Mouse (Mus musculus) liver, postnatal 0 days (tissue): Measurements from ENCODE around the gene Pcdh15. TPM values are rescaled to one million over a fixed set of nuclear protein-coding genes. Genes with fewer than 3 reads are reported as not detected.

Experiments
- ATAC-seq: fragments of 200-750 bp; cut with Nextera tagmentation; 2 replicates; pipeline ENCODE4 v1.8.0; 2017; ENCODE audit warnings: mild to moderate bottlenecking, moderate library complexity
- DNase-seq: peaks from one replicate; pipeline ENCODE4 v3.0.0-alpha.2; 2016
- H3K27ac ChIP-seq: fragments of 300-500 bp; sonication (generic); 2 replicates; pipeline ENCODE4 v1.5.1; 2014; ENCODE audit warnings: antibody characterized with exemption, moderate library complexity, mild to moderate bottlenecking, low read depth
- H3K27me3 ChIP-seq: fragments of 300-500 bp; sonication (generic); 2 replicates; pipeline ENCODE4 v1.6.1; 2014; ENCODE audit warnings: low read length, control low read depth, mixed read lengths; ENCODE audit not compliant: insufficient read depth
- H3K36me3 ChIP-seq: fragments of 300-500 bp; sonication (generic); replicated peaks from 2 replicates; pipeline ENCODE4 v1.6.1; 2014; ENCODE audit warnings: mild to moderate bottlenecking, control low read depth, low read length, moderate library complexity, mixed read lengths; ENCODE audit not compliant: insufficient read depth
- H3K4me1 ChIP-seq: fragments of 300-500 bp; sonication (generic); 2 replicates; pipeline ENCODE4 v1.6.1; 2014; ENCODE audit warnings: antibody characterized with exemption, mild to moderate bottlenecking, control low read depth; ENCODE audit not compliant: insufficient read depth
- H3K4me2 ChIP-seq: fragments of 300-500 bp; sonication (generic); 2 replicates; pipeline ENCODE4 v1.6.1; 2014; ENCODE audit warnings: low read depth, mild to moderate bottlenecking, low read length, moderate library complexity, mixed read lengths
- H3K4me3 ChIP-seq: fragments of 300-500 bp; sonication (generic); 2 replicates; pipeline ENCODE4 v1.5.1; 2014; ENCODE audit warnings: low read depth, low read length
- H3K9ac ChIP-seq: fragments of 300-500 bp; sonication (generic); replicated peaks from 2 replicates; pipeline ENCODE4 v1.6.1; 2014; ENCODE audit warnings: mild to moderate bottlenecking, moderate library complexity
- H3K9me3 ChIP-seq: fragments of 300-500 bp; sonication (generic); 2 replicates; pipeline ENCODE4 v1.6.1; 2016; ENCODE audit warnings: mild to moderate bottlenecking, control low read depth, low read length, mixed read lengths
- CTCF ChIP-seq: sonication (generic); IDR thresholded peaks from 2 replicates; pipeline ENCODE4 v1.5.1; 2016; ENCODE audit warnings: antibody characterized with exemption, low read depth
- EP300 ChIP-seq: IDR thresholded peaks from 2 replicates; pipeline ENCODE4 v1.6.1; 2016; ENCODE audit warnings: antibody characterized with exemption, low read depth, mild to moderate bottlenecking
- WGBS: fragments of 180-500 bp; shearing (Covaris S2); extraction: QIAGEN DNeasy Blood & Tissue Kit; methylation state at CpG from one replicate; pipeline ENCODE4 v1.1.7; 2014; ENCODE audit not compliant: insufficient replicate concordance; 5-methylcytosine and 5-hydroxymethylcytosine counted together
- polyA plus RNA-seq: library from polyadenylated mRNA; unstranded; fragments of >200 nt; fragmentation: Nextera tagmentation; extraction: Ambion mirVana; gene quantifications from 2 replicates; pipeline ENCODE4 v1.2.1, GENCODE M21; 2015

Gene Pcdh15
- polyA plus RNA-seq, 1 experiment from 2014 or later = 0.04 TPM

DNA sequence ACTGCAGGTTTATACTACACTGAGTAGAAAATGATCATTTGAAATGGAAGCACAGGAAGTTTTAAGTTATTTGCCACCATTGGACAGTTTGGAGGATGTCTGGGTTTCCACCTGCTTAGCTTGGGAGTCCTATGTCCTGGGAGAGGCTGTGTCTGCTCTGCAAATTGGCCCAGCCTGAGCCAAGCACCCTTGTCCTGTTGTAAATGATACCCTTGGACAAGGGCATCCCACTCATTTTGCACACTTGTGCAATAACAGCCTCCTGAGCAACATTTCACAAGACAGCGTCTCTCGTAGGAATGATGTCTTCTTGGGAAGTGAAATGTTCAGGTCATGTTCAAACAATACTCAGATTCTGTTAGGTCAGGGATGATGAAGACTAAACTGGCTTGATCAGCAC lies 1456.2 kb downstream of the Pcdh15 start:
- no peak overlapping the region for H3K4me3 ChIP-seq
- no peaks in the 10 kb centered on the region for H3K4me1 ChIP-seq
- no peak overlapping the region for H3K4me2 ChIP-seq
- DNase-seq (no peak), ATAC-seq (no peak)
- no peaks in the 10 kb centered on the region for H3K9me3 ChIP-seq
- H3K9ac ChIP-seq = no peak overlapping the region
- H3K36me3 ChIP-seq = no peaks in the 10 kb centered on the region
- 69% methylated on average over 2 of the region's 2 CpGs for WGBS
- no peak overlapping the region for H3K27ac ChIP-seq
- TF ChIP-seq CTCF (no peak), EP300 (no peak)
- no peaks in the 10 kb centered on the region for H3K27me3 ChIP-seq

DNA sequence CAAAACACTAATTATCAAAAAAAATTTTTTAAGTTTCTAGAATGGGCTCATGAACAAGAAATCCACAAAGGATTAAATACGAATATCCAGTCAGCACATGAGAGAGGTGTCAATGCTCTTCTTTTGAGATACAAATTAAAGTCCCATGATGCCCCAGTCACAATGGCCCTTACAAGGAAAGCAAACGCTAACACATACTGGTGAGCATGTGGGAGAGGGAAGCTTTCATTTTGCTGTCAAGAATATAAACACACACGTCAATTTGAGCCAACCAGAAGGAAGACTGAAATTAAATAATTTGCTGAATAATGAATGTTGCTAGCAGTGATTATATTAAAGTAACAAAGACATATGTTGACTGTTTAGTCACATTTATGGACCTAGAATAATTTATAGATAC lies 1470.5 kb downstream of the Pcdh15 start:
- no peaks in the 10 kb centered on the region for H3K36me3 ChIP-seq
- H3K27ac ChIP-seq = no peak overlapping the region
- TF ChIP-seq CTCF (no peak), EP300 (no peak)
- DNase-seq (no peak), ATAC-seq (no peak)
- no peak overlapping the region for H3K4me2 ChIP-seq
- no peak overlapping the region for H3K4me3 ChIP-seq
- WGBS = 66% methylated on average over 3 of the region's 3 CpGs
- no peaks in the 10 kb centered on the region for H3K27me3 ChIP-seq
- no peaks in the 10 kb centered on the region for H3K4me1 ChIP-seq
- no peak overlapping the region for H3K9ac ChIP-seq
- H3K9me3 ChIP-seq = no peaks in the 10 kb centered on the region

DNA sequence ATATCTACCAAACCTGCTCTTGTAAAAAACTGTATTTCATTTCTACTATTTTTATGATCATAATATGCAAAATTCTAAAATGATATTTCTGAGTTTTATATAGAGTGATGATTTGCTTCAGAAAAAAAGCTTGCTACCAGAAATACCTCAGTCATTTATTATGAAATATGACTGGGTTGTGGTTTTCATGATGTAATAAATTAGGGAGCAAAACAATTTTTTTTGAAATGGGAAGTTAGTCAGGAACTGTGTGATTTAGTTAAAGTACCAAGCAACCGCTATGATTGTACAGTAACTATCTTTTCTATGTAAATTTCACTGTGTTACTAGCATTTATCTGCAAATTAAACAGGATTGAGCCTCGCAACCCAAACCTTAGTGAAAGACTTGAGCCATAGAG lies 1480.8 kb downstream of the Pcdh15 start:
- Histone ChIP-seq H3K36me3 (no peaks in the 10 kb centered on the region), H3K27ac (no peak overlapping the region), H3K4me2 (no peak overlapping the region), H3K9ac (no peak overlapping the region), H3K27me3 (no peaks in the 10 kb centered on the region), H3K9me3 (no peaks in the 10 kb centered on the region), H3K4me1 (no peaks in the 10 kb centered on the region), H3K4me3 (no peak overlapping the region)
- WGBS = 59% methylated on average over 2 of the region's 2 CpGs
- TF ChIP-seq CTCF = no peak
- TF ChIP-seq EP300 = no peak
- DNase-seq (no peak), ATAC-seq (no peak)

DNA sequence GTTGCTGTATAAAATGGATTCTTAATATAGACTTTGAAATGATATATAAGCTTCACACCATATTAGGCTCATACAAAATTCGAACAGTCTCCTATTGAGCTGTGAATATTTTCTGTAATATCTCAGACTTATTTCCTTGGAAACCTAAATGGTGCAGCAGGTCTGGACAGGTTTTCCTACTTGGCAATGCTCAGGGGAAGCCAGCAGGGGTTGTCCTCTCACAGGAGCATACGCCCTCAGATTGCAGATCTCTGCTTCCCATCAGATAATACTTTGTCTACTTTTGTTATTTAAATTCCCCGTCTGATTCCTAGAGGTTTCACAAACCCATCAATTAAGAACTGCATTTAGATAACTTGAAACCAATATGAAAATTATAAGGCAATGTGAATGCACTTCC lies 1492.7 kb downstream of the Pcdh15 start:
- Histone ChIP-seq H3K4me3 (no peak overlapping the region), H3K4me1 (no peaks in the 10 kb centered on the region), H3K27me3 (no peaks in the 10 kb centered on the region), H3K27ac (no peak overlapping the region), H3K9ac (no peak overlapping the region), H3K9me3 (no peaks in the 10 kb centered on the region), H3K36me3 (no peaks in the 10 kb centered on the region), H3K4me2 (no peak overlapping the region)
- ATAC-seq (no peak), DNase-seq (no peak)
- WGBS = 71% methylated on average over 3 of the region's 3 CpGs
- TF ChIP-seq CTCF (no peak), EP300 (no peak)

DNA sequence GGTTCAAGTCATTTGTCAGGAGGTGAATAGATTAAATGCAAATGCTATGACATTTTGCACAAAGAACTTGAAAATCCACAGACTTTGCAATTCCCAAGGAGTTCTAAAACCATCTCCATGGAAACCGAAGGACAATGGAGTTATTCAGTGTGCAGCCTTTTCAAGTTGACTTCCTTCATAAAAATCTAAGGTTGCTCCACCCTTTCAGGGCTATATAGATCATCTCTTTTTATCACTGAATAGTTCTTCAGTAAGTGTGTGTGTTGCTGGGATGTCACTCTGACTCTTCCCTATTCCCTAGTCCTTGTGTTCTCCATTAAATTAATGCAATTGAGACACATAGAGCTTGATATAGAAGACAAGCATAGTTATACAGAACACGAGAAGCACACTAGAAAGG lies 1508.5 kb downstream of the Pcdh15 start:
- DNase-seq = no peak
- Histone ChIP-seq H3K4me3 (no peak overlapping the region), H3K27me3 (no peaks in the 10 kb centered on the region), H3K27ac (no peak overlapping the region), H3K9ac (no peak overlapping the region), H3K9me3 (no peaks in the 10 kb centered on the region), H3K4me2 (no peak overlapping the region), H3K36me3 (no peaks in the 10 kb centered on the region), H3K4me1 (no peaks in the 10 kb centered on the region)
- TF ChIP-seq CTCF (no peak), EP300 (no peak)
- 81% methylated on average over 2 of the region's 2 CpGs for WGBS
- no peak for ATAC-seq

DNA sequence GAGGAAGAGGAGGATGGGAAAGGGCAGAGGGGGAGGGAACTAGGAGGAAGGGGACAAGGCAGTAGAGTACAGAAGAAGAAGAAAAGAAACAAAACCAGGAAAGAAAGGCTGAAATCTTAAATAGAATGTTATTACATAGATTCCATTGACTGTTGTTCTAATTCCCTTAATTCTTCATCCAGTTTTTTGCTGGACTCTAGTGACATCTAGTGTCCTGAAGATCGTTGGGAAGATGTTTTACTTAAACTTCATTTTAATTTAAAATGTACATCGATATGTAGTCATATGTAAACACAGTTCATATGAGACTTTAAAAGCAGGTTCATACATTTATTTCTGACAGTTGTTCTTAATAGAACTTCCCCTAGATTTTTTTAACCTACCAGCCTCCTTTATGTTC lies 1522.7 kb downstream of the Pcdh15 start:
- Histone ChIP-seq H3K36me3 (no peaks in the 10 kb centered on the region), H3K4me3 (no peak overlapping the region), H3K27ac (no peak overlapping the region), H3K9me3 (no peaks in the 10 kb centered on the region), H3K4me1 (no peaks in the 10 kb centered on the region), H3K9ac (no peak overlapping the region), H3K27me3 (no peaks in the 10 kb centered on the region), H3K4me2 (no peak overlapping the region)
- TF ChIP-seq EP300 = no peak
- 59% methylated on average over 2 of the region's 2 CpGs for WGBS
- DNase-seq (no peak), ATAC-seq (no peak)

DNA sequence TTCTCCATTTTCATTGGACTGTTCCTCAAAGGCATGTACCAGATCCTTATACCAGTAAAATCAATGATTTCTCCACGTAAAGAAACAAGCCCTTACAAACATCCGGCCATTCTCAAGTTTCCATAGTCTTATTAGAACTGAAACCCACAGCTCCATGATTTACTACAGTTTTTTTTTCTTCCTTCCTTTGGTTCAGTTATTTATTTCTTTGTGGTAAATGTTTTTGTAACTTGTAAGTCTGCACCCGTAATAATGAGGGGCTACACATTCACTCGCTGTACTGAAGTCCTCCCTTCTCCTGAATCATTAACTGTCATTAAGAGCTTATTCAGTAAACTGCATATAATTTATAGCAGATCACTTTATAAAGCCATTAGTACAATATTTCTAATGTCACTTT lies 1526.6 kb downstream of the Pcdh15 start:
- no peaks in the 10 kb centered on the region for H3K4me1 ChIP-seq
- no peak overlapping the region for H3K9ac ChIP-seq
- 49% methylated on average over 4 of the region's 4 CpGs for WGBS
- H3K36me3 ChIP-seq = no peaks in the 10 kb centered on the region
- TF ChIP-seq EP300 (no peak), CTCF (no peak)
- no peak overlapping the region for H3K4me3 ChIP-seq
- ATAC-seq (no peak), DNase-seq (no peak)
- H3K4me2 ChIP-seq = no peak overlapping the region
- H3K27me3 ChIP-seq = no peaks in the 10 kb centered on the region
- H3K27ac ChIP-seq = no peak overlapping the region
- H3K9me3 ChIP-seq = no peaks in the 10 kb centered on the region
